Mouse (Mus musculus) MEL (cell line): ENCODE data around the gene Csmd2. TPM values are rescaled to one million over a fixed set of nuclear protein-coding genes. Genes with fewer than 3 reads are reported as not detected.

ENCODE experiments used
- DNase-seq: peaks from one replicate; pipeline ENCODE4 v3.0.0; 2011; ENCODE audit warnings: low read depth, low spot score
- H3K27ac ChIP-seq: 2 replicates; pipeline ENCODE4 v1.5.1; 2012; ENCODE audit warnings: low read depth, mild to moderate bottlenecking, control low read depth, low read length, moderate library complexity; ENCODE audit not compliant: control insufficient read depth
- H3K27me3 ChIP-seq, 2 experiments: fragments of 150-350 bp in 1 of 2; sonication (generic) in 1 of 2; 2 replicates each; pipeline ENCODE4 v1.6.1; 2012; ENCODE audit warnings: low read length in 2 of 2, mild to moderate bottlenecking in 2 of 2, improper control_type of control experiment in 1 of 2, moderate library complexity in 1 of 2; ENCODE audit not compliant: insufficient read depth in 2 of 2, control insufficient read depth in 1 of 2
- H3K36me3 ChIP-seq, 2 experiments: 2 replicates each; pipeline ENCODE4 v1.6.1; 2012 to 2014; ENCODE audit warnings: low read length in 2 of 2, improper control_type of control experiment in 1 of 2, inconsistent platforms in 1 of 2, mild to moderate bottlenecking in 1 of 2; ENCODE audit not compliant: insufficient read depth in 2 of 2, control insufficient read depth in 1 of 2
- H3K4me1 ChIP-seq, 2 experiments: fragments of 150-350 bp in 1 of 2; sonication (generic) in 1 of 2; 2 replicates each; pipeline ENCODE4 v1.6.1; 2012; ENCODE audit warnings: low read length in 2 of 2, improper control_type of control experiment in 1 of 2, mild to moderate bottlenecking in 1 of 2; ENCODE audit not compliant: insufficient read depth in 2 of 2, control insufficient read depth in 1 of 2
- H3K4me3 ChIP-seq, 2 experiments: fragments of 150-350 bp in 1 of 2; sonication (generic) in 1 of 2; 2 replicates each; pipeline ENCODE4 v1.5.1; 2012; ENCODE audit warnings: low read depth in 2 of 2, low read length in 2 of 2, mild to moderate bottlenecking in 2 of 2, moderate library complexity in 2 of 2, control low read depth in 1 of 2, improper control_type of control experiment in 1 of 2; ENCODE audit not compliant: control insufficient read depth in 1 of 2, insufficient read depth in 1 of 2
- H3K79me2 ChIP-seq: 2 replicates; pipeline ENCODE4 v1.6.1; 2012; ENCODE audit warnings: mild to moderate bottlenecking, low read length, moderate library complexity; ENCODE audit not compliant: control insufficient read depth, poor library complexity, insufficient read depth
- H3K9ac ChIP-seq: 2 replicates; pipeline ENCODE4 v1.6.1; 2012; ENCODE audit warnings: low read depth, mild to moderate bottlenecking, control low read depth, low read length, moderate library complexity; ENCODE audit not compliant: control insufficient read depth, poor library complexity, severe bottlenecking
- H3K9me3 ChIP-seq: fragments of 150-350 bp; sonication (generic); replicated peaks from 2 replicates; pipeline ENCODE4 v1.6.1; 2012; ENCODE audit warnings: mild to moderate bottlenecking, low read length, improper control_type of control experiment, moderate library complexity; ENCODE audit not compliant: insufficient read depth
- ELF1 ChIP-seq: IDR thresholded peaks from 2 replicates; pipeline ENCODE4 v1.6.1; 2014; ENCODE audit warnings: low read depth, mild to moderate bottlenecking, inconsistent platforms, low read length, improper control_type of control experiment, moderate library complexity
- EP300 ChIP-seq, 2 experiments: IDR thresholded peaks; 2 replicates each; pipeline ENCODE4 v1.6.1; 2011; ENCODE audit warnings: improper control_type of control experiment in 2 of 2, low read length in 2 of 2, low read depth in 1 of 2, mild to moderate bottlenecking in 1 of 2
- ETS1 ChIP-seq: IDR thresholded peaks from 2 replicates; pipeline ENCODE4 v1.6.1; 2012; ENCODE audit warnings: low read depth, mild to moderate bottlenecking, inconsistent platforms, low read length, improper control_type of control experiment, moderate library complexity
- GATA1 ChIP-seq: IDR thresholded peaks from 2 replicates; pipeline ENCODE4 v1.6.1; 2011; ENCODE audit warnings: low read depth, low read length, improper control_type of control experiment
- JUND ChIP-seq: IDR thresholded peaks from 2 replicates; pipeline ENCODE4 v1.6.1; 2011; ENCODE audit warnings: low read depth, mild to moderate bottlenecking, improper control_type of control experiment, low read length
- MAZ ChIP-seq: IDR thresholded peaks from 2 replicates; pipeline ENCODE4 v1.6.1; 2012; ENCODE audit warnings: low read depth, mild to moderate bottlenecking, inconsistent platforms, low read length, improper control_type of control experiment
- MYB ChIP-seq: IDR thresholded peaks from 2 replicates; pipeline ENCODE4 v1.6.1; 2011; ENCODE audit warnings: mild to moderate bottlenecking, low read depth, low read length, improper control_type of control experiment
- NELFE ChIP-seq: IDR thresholded peaks from 2 replicates; pipeline ENCODE4 v1.6.1; 2011; ENCODE audit warnings: low read depth, low read length, improper control_type of control experiment
- RAD21 ChIP-seq: IDR thresholded peaks from 2 replicates; pipeline ENCODE4 v1.6.1; 2011; ENCODE audit warnings: mild to moderate bottlenecking, low read depth, low read length, improper control_type of control experiment
- TCF12 ChIP-seq: IDR thresholded peaks from 2 replicates; pipeline ENCODE4 v1.6.1; 2014; ENCODE audit warnings: low read depth, mild to moderate bottlenecking, inconsistent platforms, low read length, improper control_type of control experiment, moderate library complexity
- USF1 ChIP-seq: IDR thresholded peaks from 2 replicates; pipeline ENCODE4 v1.6.1; 2014; ENCODE audit warnings: low read depth, mild to moderate bottlenecking, inconsistent platforms, low read length, improper control_type of control experiment, moderate library complexity
- ZC3H11A ChIP-seq: IDR thresholded peaks from 2 replicates; pipeline ENCODE4 v1.6.1; 2012; ENCODE audit warnings: low read depth, mild to moderate bottlenecking, inconsistent platforms, low read length, improper control_type of control experiment
- polyA plus RNA-seq, 2 experiments: library from polyadenylated mRNA; stranded (reverse) in 1 of 2; unstranded in 1 of 2; fragments of >175 nt in 1 of 2; fragments of >200 nt in 1 of 2; gene quantifications; 2 replicates each; pipeline versions ENCODE4 v1.2.1 to v1.2.4; 2012; ENCODE audit warnings: low replicate concordance in 2 of 2, low read depth in 1 of 2; ENCODE audit not compliant: insufficient read length in 2 of 2, insufficient read depth in 1 of 2, missing spikeins in 1 of 2
- total RNA-seq: library from RNA; depleted of rRNA; stranded (reverse); fragments of 300-350 nt; gene quantifications from 2 replicates; pipeline ENCODE4 v1.2.3, GENCODE M21; 2012

The Csmd2 gene
- total and polyA plus RNA-seq, 3 experiments: not detected

DNA sequence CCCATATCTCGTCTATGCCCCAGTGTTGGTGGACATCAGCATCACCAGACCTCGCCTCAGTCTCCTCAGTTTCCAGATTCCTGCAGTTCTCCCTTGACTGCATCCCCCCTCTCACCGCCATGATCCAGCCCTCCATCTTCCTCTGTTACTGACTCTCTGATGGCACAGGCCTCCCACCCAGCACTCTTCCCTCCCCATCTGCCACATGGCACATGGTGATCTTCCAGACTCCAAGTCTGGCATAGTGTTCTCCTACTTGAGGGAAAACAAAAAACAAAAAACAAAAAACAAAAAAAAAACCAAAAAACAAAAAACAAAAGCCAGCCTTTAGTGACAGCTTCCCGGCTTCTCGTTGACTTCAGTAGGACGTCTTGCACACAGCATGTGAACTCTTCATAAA lies 339.8 kb downstream of the Csmd2 start:
- no peaks in the 10 kb centered on the region for H3K4me1 ChIP-seq
- H3K36me3 ChIP-seq: no peaks in the 10 kb centered on the region
- H3K9ac ChIP-seq: no peak overlapping the region
- no peaks in the 10 kb centered on the region for H3K79me2 ChIP-seq
- DNase-seq: no peak
- no peak overlapping the region for H3K27ac ChIP-seq
- H3K4me3 ChIP-seq: no peak overlapping the region
- TF ChIP-seq JUND (no peak), NELFE (no peak), USF1 (no peak), RAD21 (no peak), ELF1 (no peak), EP300 (IDR thresholded peaks at IDR 0.05; ENCODE audit: low read depth in 1 of 2, low read length in 2 of 2) (no peak)
- no peaks in the 10 kb centered on the region for H3K27me3 ChIP-seq
- no peaks in the 10 kb centered on the region for H3K9me3 ChIP-seq

DNA sequence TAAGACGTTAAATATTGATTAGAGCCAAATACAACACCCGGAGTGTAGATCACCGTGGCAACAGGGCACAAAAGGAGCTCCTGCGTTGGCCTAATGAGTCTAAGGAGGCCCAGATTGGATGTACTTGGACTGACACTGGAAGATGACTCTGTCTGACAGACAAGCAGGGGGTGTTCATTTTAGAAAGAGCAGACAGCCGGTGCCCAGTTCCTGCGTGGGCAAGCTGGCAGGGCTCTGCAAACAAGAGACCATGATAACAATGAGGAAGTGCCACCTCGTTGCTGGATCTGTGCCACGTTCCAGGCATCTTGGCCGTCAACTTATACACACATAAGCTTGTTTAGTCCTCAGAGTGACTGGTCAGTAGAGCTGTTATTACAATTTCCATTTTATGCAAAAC lies 342.9 kb downstream of the Csmd2 start:
- H3K36me3 ChIP-seq: no peaks in the 10 kb centered on the region
- no peak for TF ChIP-seq ZC3H11A
- TF ChIP-seq MYB: no peak
- no peak for TF ChIP-seq GATA1
- H3K27me3 ChIP-seq: no peaks in the 10 kb centered on the region
- no peak overlapping the region for H3K27ac ChIP-seq
- DNase-seq: no peak
- no peak overlapping the region for H3K9ac ChIP-seq
- H3K4me3 ChIP-seq: no peak overlapping the region
- H3K79me2 ChIP-seq: no peaks in the 10 kb centered on the region
- no peaks in the 10 kb centered on the region for H3K9me3 ChIP-seq
- H3K4me1 ChIP-seq: no peaks in the 10 kb centered on the region

DNA sequence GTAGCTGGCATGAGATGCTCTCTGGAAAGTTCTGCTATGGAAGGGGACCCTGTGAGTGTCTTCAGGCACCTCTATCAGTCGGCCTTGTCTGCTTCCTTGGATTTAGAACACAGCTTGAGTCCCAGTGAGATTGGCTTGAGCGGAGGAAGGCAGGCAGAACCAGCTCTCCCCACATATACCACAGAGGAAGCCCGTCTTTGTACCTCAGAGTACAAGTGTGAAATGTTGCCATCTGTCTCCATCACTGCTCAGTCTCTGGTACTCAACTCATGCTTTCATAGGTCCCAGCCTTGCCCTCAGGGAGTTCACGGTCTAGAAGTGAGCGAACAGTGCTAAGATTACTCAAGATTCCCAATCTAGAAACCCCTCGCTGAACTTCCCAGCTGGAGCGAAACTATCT lies 352.8 kb downstream of the Csmd2 start:
- Histone ChIP-seq H3K27me3 (no peaks in the 10 kb centered on the region), H3K27ac (no peak overlapping the region), H3K9me3 (no peaks in the 10 kb centered on the region), H3K36me3 (no peaks in the 10 kb centered on the region), H3K4me3 (no peak overlapping the region), H3K9ac (no peak overlapping the region), H3K4me1 (no peaks in the 10 kb centered on the region), H3K79me2 (no peaks in the 10 kb centered on the region)
- no peak for TF ChIP-seq MAZ
- no peak for TF ChIP-seq ETS1
- no peak for TF ChIP-seq TCF12
- DNase-seq: no peak
